Mouse (Mus musculus): Measurements from ENCODE around the gene Kcnip3. TPM values are rescaled to one million over a fixed set of nuclear protein-coding genes. Genes with fewer than 3 reads are reported as not detected.

The Kcnip3 gene
- polyA plus RNA-seq, 1 experiment: 110 TPM

DNA sequence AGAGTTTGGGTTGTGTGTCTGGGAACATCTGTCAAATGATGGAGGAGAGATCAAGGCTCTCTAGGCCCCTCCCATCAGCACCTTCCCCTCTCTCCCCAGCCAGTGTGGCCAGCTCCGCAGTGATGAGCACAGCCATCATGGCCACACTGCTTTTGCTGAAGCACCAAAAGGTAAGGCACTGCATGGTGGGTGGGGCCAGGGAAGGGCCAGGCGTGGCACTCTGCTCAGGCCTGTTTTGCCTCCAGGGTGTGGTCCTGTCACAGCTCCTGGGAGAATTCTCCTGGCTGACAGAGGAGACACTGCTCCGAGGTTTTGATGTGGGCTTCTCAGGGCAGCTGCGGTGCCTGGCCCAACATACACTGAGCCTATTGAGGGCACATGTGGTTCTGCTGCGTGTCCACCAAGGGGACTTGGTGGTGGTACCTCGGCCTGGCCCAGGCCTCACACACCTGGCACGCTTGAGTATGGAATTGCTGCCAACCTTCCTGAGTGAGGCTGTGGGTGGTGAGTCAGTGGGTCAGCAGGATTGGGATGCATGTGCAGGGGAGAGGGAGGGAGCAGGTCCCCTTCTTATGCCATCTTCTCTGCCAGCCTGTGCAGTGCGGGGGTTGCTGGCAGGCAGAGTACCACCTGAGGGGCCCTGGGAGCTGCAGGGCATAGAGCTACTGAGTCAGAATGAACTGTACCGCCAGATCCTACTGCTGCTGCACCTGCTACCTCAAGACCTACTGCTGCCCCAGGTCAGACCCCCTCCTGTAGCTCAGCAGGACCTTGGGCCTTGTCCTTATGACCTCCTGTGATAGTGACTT lies 88.2 kb downstream of the Kcnip3 start:
- Histone ChIP-seq H3K4me1 (ENCODE audit: control insufficient read depth, insufficient read depth, low read length) (no peaks in the 10 kb centered on the region), H3K4me3 (ENCODE audit: insufficient read depth, low read length) (no peak overlapping the region)
- TF ChIP-seq CTCF (IDR thresholded peaks at IDR 0.05; ENCODE audit: extremely low read depth, insufficient read depth, low read length) (no peak), POLR2A (IDR thresholded peaks at IDR 0.05; ENCODE audit: extremely low read depth, insufficient read depth, low read length) (no peak)

DNA sequence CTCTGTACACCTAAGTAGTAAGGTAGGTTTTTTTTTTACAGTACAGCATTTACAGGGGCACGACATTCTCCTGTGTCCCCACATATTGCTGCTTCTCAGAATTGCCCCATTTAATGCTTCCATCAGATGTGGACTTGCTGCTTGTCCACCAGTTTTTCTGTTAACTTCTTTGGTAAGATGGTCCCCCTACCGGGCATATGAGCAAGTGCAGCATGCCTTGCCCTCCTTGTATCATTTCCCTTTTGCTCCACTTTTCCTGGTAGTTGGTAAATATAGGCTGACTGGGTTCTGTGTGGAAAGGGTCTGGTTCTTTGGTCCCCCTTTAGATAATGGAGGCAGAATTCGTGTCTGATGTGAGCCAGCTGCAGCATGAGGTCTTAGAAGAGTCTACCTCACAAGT lies 91.7 kb downstream of the Kcnip3 start:
- Histone ChIP-seq H3K4me3 (ENCODE audit: insufficient read depth, low read length) (no peak overlapping the region), H3K27ac (ENCODE audit: insufficient read depth, low read length) (no peak overlapping the region), H3K4me1 (ENCODE audit: control insufficient read depth, insufficient read depth, low read length) (no peaks in the 10 kb centered on the region)
- TF ChIP-seq CTCF (IDR thresholded peaks at IDR 0.05; ENCODE audit: extremely low read depth, insufficient read depth, low read length) (peak; percentile 79), POLR2A (IDR thresholded peaks at IDR 0.05; ENCODE audit: extremely low read depth, insufficient read depth, low read length) (no peak)

More for the DNA sequence above, 88.2 kb downstream of the Kcnip3 start:
- no peak overlapping the region for H3K27ac ChIP-seq (ENCODE audit: insufficient read depth, low read length)

DNA sequence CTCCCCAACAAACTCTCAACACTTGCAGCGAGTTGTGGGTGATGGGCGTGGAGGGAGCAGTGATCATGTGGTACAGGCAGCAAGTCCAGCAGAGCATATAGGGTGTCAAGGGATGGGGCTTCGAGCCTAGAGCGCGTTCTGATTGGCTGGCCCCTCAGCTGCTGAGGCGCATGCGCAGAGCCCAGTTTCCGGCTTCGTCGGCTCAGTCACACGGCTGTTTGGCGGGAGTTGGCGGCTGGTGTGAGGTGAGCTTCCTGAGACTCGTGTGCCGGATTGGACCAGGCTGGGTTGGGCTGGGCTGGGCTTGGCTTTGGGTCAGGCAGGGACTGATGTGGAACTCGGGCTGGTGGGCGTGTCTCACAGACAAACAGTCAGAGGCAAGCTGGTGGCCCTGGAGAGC lies 96.9 kb downstream of the Kcnip3 start, which contains the start of gene Gpat2:
Gene Gpat2 (plus strand): TSS at position 223 of the 400 bp plus-strand sequence.
- Histone ChIP-seq H3K4me1 (ENCODE audit: control insufficient read depth, insufficient read depth, low read length) (no peaks in the 10 kb centered on the region), H3K27ac (ENCODE audit: insufficient read depth, low read length) (no peak within 1 kb of the TSS), H3K4me3 (ENCODE audit: insufficient read depth, low read length) (no peak within 1 kb of the TSS)
- TF ChIP-seq CTCF (IDR thresholded peaks at IDR 0.05; ENCODE audit: extremely low read depth, insufficient read depth, low read length): no peak
- TF ChIP-seq POLR2A (IDR thresholded peaks at IDR 0.05; ENCODE audit: extremely low read depth, insufficient read depth, low read length): no peak

DNA sequence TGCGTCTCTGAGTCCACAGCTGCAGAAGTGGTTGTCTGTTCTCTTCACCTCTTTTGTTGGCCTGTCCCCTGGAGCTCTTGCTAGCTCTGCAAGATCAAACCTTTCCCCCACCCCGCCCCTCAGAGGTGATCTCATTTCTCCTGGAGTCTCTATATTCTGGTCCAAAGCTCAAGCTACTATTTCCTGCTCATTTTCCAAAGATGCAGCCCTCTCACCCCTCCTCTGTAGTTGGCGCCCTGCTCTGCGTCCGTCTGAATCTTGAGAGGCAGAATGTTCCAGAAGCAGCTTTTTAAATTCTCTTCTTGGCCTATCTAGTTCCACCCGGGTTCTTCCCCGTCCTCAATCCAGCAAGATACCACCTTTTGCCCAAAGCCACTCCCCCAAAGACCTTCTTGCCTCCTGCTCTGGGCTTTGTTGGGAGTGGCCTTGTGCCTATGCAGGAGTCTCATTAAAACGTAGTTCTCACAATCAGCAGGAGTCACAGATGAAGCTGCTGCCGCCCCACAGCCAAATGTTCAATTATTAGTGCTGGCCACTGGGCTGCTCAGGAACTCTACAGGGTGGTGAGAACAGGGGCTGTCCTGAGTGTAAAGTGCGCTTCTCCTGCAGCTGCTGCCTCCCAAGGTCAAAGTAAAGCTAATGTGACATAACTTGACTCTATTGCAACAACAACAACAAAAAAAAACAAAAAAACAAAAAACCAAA lies 103.5 kb downstream of the Kcnip3 start:
- Histone ChIP-seq H3K27ac (ENCODE audit: insufficient read depth, low read length) (no peak overlapping the region), H3K4me1 (ENCODE audit: control insufficient read depth, insufficient read depth, low read length) (no peaks in the 10 kb centered on the region), H3K4me3 (ENCODE audit: insufficient read depth, low read length) (no peak overlapping the region)
- TF ChIP-seq CTCF (IDR thresholded peaks at IDR 0.05; ENCODE audit: extremely low read depth, insufficient read depth, low read length) (no peak), POLR2A (IDR thresholded peaks at IDR 0.05; ENCODE audit: extremely low read depth, insufficient read depth, low read length) (no peak)

DNA sequence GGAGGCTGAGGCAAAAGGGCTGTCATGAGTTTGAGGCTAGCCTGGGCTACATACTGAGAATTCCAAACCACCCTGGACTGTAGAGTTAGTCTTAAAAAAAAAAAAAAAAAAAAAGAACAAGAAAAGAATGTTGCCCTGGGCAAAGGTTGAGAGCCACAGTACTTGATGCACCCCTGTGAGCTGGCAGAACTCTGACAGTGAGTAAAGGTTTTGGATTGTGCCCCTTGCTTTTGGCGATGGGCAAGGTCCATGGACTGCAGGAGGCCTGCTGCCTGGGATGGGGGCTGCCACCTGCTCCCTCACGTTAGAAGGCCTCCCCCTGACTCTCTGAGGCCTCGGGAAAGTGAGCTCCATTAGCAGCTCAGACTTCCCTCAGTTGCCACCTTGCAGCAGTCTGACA lies 105.2 kb downstream of the Kcnip3 start:
- TF ChIP-seq CTCF (IDR thresholded peaks at IDR 0.05; ENCODE audit: extremely low read depth, insufficient read depth, low read length): no peak
- no peak for TF ChIP-seq POLR2A (IDR thresholded peaks at IDR 0.05; ENCODE audit: extremely low read depth, insufficient read depth, low read length)
- no peak overlapping the region for H3K27ac ChIP-seq (ENCODE audit: insufficient read depth, low read length)
- H3K4me3 ChIP-seq (ENCODE audit: insufficient read depth, low read length): no peak overlapping the region

DNA sequence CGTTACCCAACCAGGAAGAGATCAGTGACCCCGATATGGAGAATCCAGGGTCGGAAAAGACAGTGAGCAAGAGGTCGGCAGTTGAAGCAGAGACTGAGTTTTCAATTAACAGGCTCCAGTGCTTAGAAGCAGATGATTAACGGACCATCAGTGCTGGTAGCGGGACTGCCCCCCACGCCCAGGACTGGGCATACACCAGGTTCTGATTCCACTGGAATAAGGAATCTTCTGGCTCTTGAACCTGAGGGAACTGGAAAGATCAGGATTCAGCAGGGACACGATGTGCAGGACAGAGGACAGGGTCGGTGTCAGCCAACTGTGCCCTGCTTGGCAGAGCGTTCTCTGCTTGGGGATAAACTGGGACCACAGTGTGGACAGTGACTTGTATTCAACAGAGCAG lies 106.1 kb downstream of the Kcnip3 start:
- Histone ChIP-seq H3K27ac (ENCODE audit: insufficient read depth, low read length) (no peak overlapping the region), H3K4me3 (ENCODE audit: insufficient read depth, low read length) (no peak overlapping the region), H3K4me1 (ENCODE audit: control insufficient read depth, insufficient read depth, low read length) (no peaks in the 10 kb centered on the region)
- TF ChIP-seq CTCF (IDR thresholded peaks at IDR 0.05; ENCODE audit: extremely low read depth, insufficient read depth, low read length) (no peak), POLR2A (IDR thresholded peaks at IDR 0.05; ENCODE audit: extremely low read depth, insufficient read depth, low read length) (no peak)

More for the DNA sequence above, 105.2 kb downstream of the Kcnip3 start:
- H3K4me1 ChIP-seq (ENCODE audit: control insufficient read depth, insufficient read depth, low read length): no peaks in the 10 kb centered on the region

DNA sequence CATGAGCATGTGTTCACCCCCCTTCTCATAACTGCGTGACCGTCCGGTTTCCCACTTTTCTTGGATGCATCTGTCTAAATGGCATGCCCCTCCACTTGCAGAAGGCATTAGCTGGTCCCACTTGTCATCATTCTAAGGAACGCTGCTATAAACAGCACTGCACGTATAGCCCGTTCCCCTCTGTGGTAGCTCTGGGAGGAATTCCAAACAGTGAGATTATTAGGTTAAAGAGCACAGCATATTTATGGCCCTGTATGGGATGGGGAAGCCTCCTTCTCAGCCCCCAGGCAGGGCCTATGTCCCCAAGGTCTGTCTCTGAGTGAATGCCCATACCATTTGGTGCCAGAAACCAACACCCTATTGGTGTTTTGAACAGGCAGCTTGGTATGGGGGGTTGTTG lies 110.8 kb downstream of the Kcnip3 start:
- Histone ChIP-seq H3K4me1 (ENCODE audit: control insufficient read depth, insufficient read depth, low read length) (no peaks in the 10 kb centered on the region), H3K27ac (ENCODE audit: insufficient read depth, low read length) (no peak overlapping the region), H3K4me3 (ENCODE audit: insufficient read depth, low read length) (no peak overlapping the region)
- TF ChIP-seq POLR2A (IDR thresholded peaks at IDR 0.05; ENCODE audit: extremely low read depth, insufficient read depth, low read length): no peak
- no peak for TF ChIP-seq CTCF (IDR thresholded peaks at IDR 0.05; ENCODE audit: extremely low read depth, insufficient read depth, low read length)

Other genes with a start within 250 kb of the Kcnip3 start
- 1.6 and 1.8 TPM in 2 replicates for gene Dusp2, start 185.9 kb downstream of the Kcnip3 start, polyA plus RNA-seq (2012; rRNA removed)
- not detected in 2 replicates for gene Astl, start 183.5 kb downstream of the Kcnip3 start, polyA plus RNA-seq (2012; rRNA removed)
- gene Adra2b, start 158.9 kb downstream of the Kcnip3 start, polyA plus RNA-seq (2012; rRNA removed): 0.11 and 0.25 TPM in 2 replicates
- gene Gpat2, start 96.9 kb downstream of the Kcnip3 start, polyA plus RNA-seq (2012; rRNA removed): 0.13 and 0.25 TPM in 2 replicates
- 37.4 and 38.2 TPM in 2 replicates for gene Fahd2a, start 77.5 kb downstream of the Kcnip3 start, polyA plus RNA-seq (2012; rRNA removed)
- gene Prom2, start 19.4 kb upstream of the Kcnip3 start, polyA plus RNA-seq (2012; rRNA removed): 0.17 and 0.21 TPM in 2 replicates
- gene Zfp661, start 65.0 kb upstream of the Kcnip3 start, polyA plus RNA-seq (2012; rRNA removed): 10.3 and 10.4 TPM in 2 replicates
- 88.8 and 90.0 TPM in 2 replicates for gene Mrps5, start 65.1 kb upstream of the Kcnip3 start, polyA plus RNA-seq (2012; rRNA removed)
- gene Mal, start 134.6 kb upstream of the Kcnip3 start, polyA plus RNA-seq (2012; rRNA removed): 144 and 209 TPM in 2 replicates
- 0.98 and 1.4 TPM in 2 replicates for gene Mall, start 207.8 kb upstream of the Kcnip3 start, polyA plus RNA-seq (2012; rRNA removed)

Data from cortical plate, adult 2 months (tissue).